Mouse (Mus musculus) midbrain, postnatal 0 days (tissue): Measurements from ENCODE around the gene Heatr3. TPM values are rescaled to one million over a fixed set of nuclear protein-coding genes. Genes with fewer than 3 reads are reported as not detected.

Experiments used
- ATAC-seq: fragments of 200-750 bp; cut with Nextera tagmentation; 2 replicates; pipeline ENCODE4 v1.8.0; 2017; ENCODE audit warnings: moderate number of reproducible peaks, mild to moderate bottlenecking, moderate TSS enrichment, moderate library complexity; ENCODE audit not compliant: low FRiP score
- DNase-seq: peaks from one replicate; pipeline ENCODE4 v3.0.0-alpha.2; 2015; ENCODE audit warnings: low spot score
- H3K27ac ChIP-seq: fragments of 300-500 bp; sonication (generic); 2 replicates; pipeline ENCODE4 v1.5.1; 2014; ENCODE audit warnings: low read depth, mild to moderate bottlenecking, low read length, mixed read lengths
- H3K27me3 ChIP-seq: fragments of 300-500 bp; sonication (generic); 2 replicates; pipeline ENCODE4 v1.6.1; 2014; ENCODE audit warnings: low read length, control low read depth, mixed read lengths; ENCODE audit not compliant: insufficient read depth
- H3K36me3 ChIP-seq: fragments of 300-500 bp; sonication (generic); 2 replicates; pipeline ENCODE4 v1.6.1; 2014; ENCODE audit warnings: low read length, control low read depth, mixed read lengths; ENCODE audit not compliant: insufficient read depth
- H3K4me1 ChIP-seq: fragments of 300-500 bp; sonication (generic); 2 replicates; pipeline ENCODE4 v1.6.1; 2014; ENCODE audit warnings: mild to moderate bottlenecking, control low read depth, antibody characterized with exemption, low read length, mixed read lengths; ENCODE audit not compliant: insufficient read depth
- H3K4me2 ChIP-seq: fragments of 300-500 bp; sonication (generic); 2 replicates; pipeline ENCODE4 v1.6.1; 2014; ENCODE audit warnings: low read depth, mild to moderate bottlenecking, low read length, mixed read lengths; ENCODE audit not compliant: poor library complexity, severe bottlenecking
- H3K4me3 ChIP-seq: fragments of 300-500 bp; sonication (generic); 2 replicates; pipeline ENCODE4 v1.5.1; 2014; ENCODE audit warnings: low read depth, mild to moderate bottlenecking, low read length, moderate library complexity
- H3K9ac ChIP-seq: fragments of 300-500 bp; sonication (generic); replicated peaks from 2 replicates; pipeline ENCODE4 v1.6.1; 2014; ENCODE audit warnings: mild to moderate bottlenecking, low read length, moderate library complexity, mixed read lengths; ENCODE audit not compliant: poor library complexity, severe bottlenecking
- H3K9me3 ChIP-seq: fragments of 300-500 bp; sonication (generic); 2 replicates; pipeline ENCODE4 v1.6.1; 2016; ENCODE audit warnings: low read length, control low read depth
- CTCF ChIP-seq: IDR thresholded peaks from 2 replicates; pipeline ENCODE4 v1.5.1; 2016; ENCODE audit warnings: antibody characterized with exemption, mild to moderate bottlenecking
- WGBS: fragments of 180-500 bp; shearing (Covaris S2); extraction: QIAGEN DNeasy Blood & Tissue Kit; methylation state at CpG from one replicate; pipeline ENCODE4 v1.1.7; 2014; 5-methylcytosine and 5-hydroxymethylcytosine counted together
- polyA plus RNA-seq: library from polyadenylated mRNA; unstranded; fragments of >200 nt; fragmentation: Nextera tagmentation; extraction: Ambion mirVana; gene quantifications from 2 replicates; pipeline ENCODE4 v1.2.1, GENCODE M21; 2015
- total RNA-seq: library from RNA; depleted of rRNA; stranded (reverse); fragments of >200 nt; gene quantifications from 2 replicates; pipeline ENCODE4 v1.2.3, GENCODE M21; 2014

The Heatr3 gene
- total and polyA plus RNA-seq, 2 experiments from 2014 or later, result 26.9 to 38.0 TPM

GRCm38 (mm10) chr8:88198551-88198944, 60.9 kb downstream of the Heatr3 start:
- peak; percentile 51 for DNase-seq

GRCm38 (mm10) chr8:88198945-88199571, 61.4 kb downstream of the Heatr3 start, which contains the start of gene Tent4b:
Gene Tent4b (plus strand): TSS chr8:88199213.
- Histone ChIP-seq H3K9ac (peak within 1 kb of the TSS; percentile 79), H3K27ac (peak within 1 kb of the TSS; percentile 98), H3K9me3 (no peaks in the 10 kb centered on the region), H3K36me3 (no peaks in the 10 kb centered on the region), H3K4me2 (peak within 1 kb of the TSS; percentile 81), H3K27me3 (no peaks in the 10 kb centered on the region), H3K4me1 (peaks cover 13% of the 10 kb centered on the region), H3K4me3 (peak within 1 kb of the TSS; percentile 94)
- ATAC-seq (peak; percentile 95), DNase-seq (peak; percentile 93)
- TF ChIP-seq CTCF, result no peak
- 1% methylated on average over 70 of the region's 97 CpGs for WGBS

More at GRCm38 (mm10) chr8:88198551-88198944, 60.9 kb downstream of the Heatr3 start:
- Histone ChIP-seq H3K9ac (peak overlapping the region; percentile 79), H3K4me2 (peak overlapping the region; percentile 81), H3K4me1 (peaks cover 13% of the 10 kb centered on the region), H3K36me3 (no peaks in the 10 kb centered on the region), H3K9me3 (no peaks in the 10 kb centered on the region), H3K27me3 (no peaks in the 10 kb centered on the region), H3K4me3 (peak overlapping the region; percentile 94), H3K27ac (peak overlapping the region; percentile 98)
- no peak for ATAC-seq
- TF ChIP-seq CTCF, result no peak
- WGBS, result 0% methylated on average over 10 of the region's 10 CpGs

- Histone ChIP-seq H3K4me2 (peak overlapping the region; percentile 81), H3K4me3 (peak overlapping the region; percentile 94), H3K27me3 (no peaks in the 10 kb centered on the region), H3K4me1 (peaks cover 13% of the 10 kb centered on the region), H3K9ac (peak overlapping the region; percentile 79), H3K27ac (peak overlapping the region; percentile 98), H3K9me3 (no peaks in the 10 kb centered on the region), H3K36me3 (no peaks in the 10 kb centered on the region)
- no peak for TF ChIP-seq CTCF
- DNase-seq, result peak; percentile 39
- 0% methylated on average over 52 of the region's 117 CpGs for WGBS
- ATAC-seq, result peak; percentile 47; the same call in 1 of the 2 replicates
These were observed 62.3 kb downstream of the Heatr3 start for GRCm38 (mm10) chr8:88199700-88200601.

- peak overlapping the region; percentile 94 for H3K4me3 ChIP-seq
- no peaks in the 10 kb centered on the region for H3K27me3 ChIP-seq
- 10% methylated on average over 10 of the region's 10 CpGs for WGBS
- no peaks in the 10 kb centered on the region for H3K9me3 ChIP-seq
- TF ChIP-seq CTCF, result no peak
- ATAC-seq, result no peak
- peaks cover 13% of the 10 kb centered on the region for H3K4me1 ChIP-seq
- no peaks in the 10 kb centered on the region for H3K36me3 ChIP-seq
- H3K27ac ChIP-seq, result no peak overlapping the region; the same call in 1 of the 2 replicates
- DNase-seq, result no peak
- H3K9ac ChIP-seq, result peak overlapping the region; percentile 79
- peak overlapping the region; percentile 81 for H3K4me2 ChIP-seq
These were observed 63.3 kb downstream of the Heatr3 start for GRCm38 (mm10) chr8:88200724-88201495.

- H3K27me3 ChIP-seq, result no peaks in the 10 kb centered on the region
- peak overlapping the region; percentile 94; the same call in 1 of the 2 replicates for H3K4me3 ChIP-seq
- no peak for ATAC-seq
- peaks cover 13% of the 10 kb centered on the region for H3K4me1 ChIP-seq
- H3K9ac ChIP-seq, result no peak overlapping the region
- H3K4me2 ChIP-seq, result peak overlapping the region; percentile 81
- WGBS, result 38% methylated on average over 3 of the region's 3 CpGs
- no peak for TF ChIP-seq CTCF
- DNase-seq, result no peak
- no peaks in the 10 kb centered on the region for H3K9me3 ChIP-seq
- H3K27ac ChIP-seq, result no peak overlapping the region
- no peaks in the 10 kb centered on the region for H3K36me3 ChIP-seq
These were observed 64.0 kb downstream of the Heatr3 start for GRCm38 (mm10) chr8:88201641-88202040.
